Mouse (Mus musculus) forebrain, embryonic 11.5 days (tissue): ENCODE data around the gene Nrp2. TPM values are rescaled to one million over a fixed set of nuclear protein-coding genes. Genes with fewer than 3 reads are reported as not detected.

ENCODE experiments used
- ATAC-seq: fragments of 200-750 bp; cut with Nextera tagmentation; replicated peaks from 2 replicates; pipeline ENCODE4 v1.8.0; 2017; ENCODE audit warnings: moderate TSS enrichment; ENCODE audit not compliant: low FRiP score
- DNase-seq: peaks from one replicate; pipeline ENCODE4 v3.0.0-alpha.2; 2017; ENCODE audit warnings: low spot score
- H3K27ac ChIP-seq: fragments of 300-500 bp; sonication (generic); 2 replicates; pipeline ENCODE4 v1.5.1; 2014; ENCODE audit warnings: low read depth, low read length
- H3K27me3 ChIP-seq: fragments of 300-500 bp; sonication (generic); 2 replicates; pipeline ENCODE4 v1.6.1; 2014; ENCODE audit warnings: mild to moderate bottlenecking, low read length, mixed read lengths; ENCODE audit not compliant: control insufficient read depth, insufficient read depth
- H3K36me3 ChIP-seq: fragments of 300-500 bp; sonication (generic); 2 replicates; pipeline ENCODE4 v1.6.1; 2014; ENCODE audit warnings: mild to moderate bottlenecking, low read length, moderate library complexity, mixed read lengths; ENCODE audit not compliant: control insufficient read depth, insufficient read depth
- H3K4me1 ChIP-seq: fragments of 300-500 bp; sonication (generic); replicated peaks from 2 replicates; pipeline ENCODE4 v1.6.1; 2014; ENCODE audit warnings: low read length, mixed read lengths; ENCODE audit not compliant: control insufficient read depth, insufficient read depth
- H3K4me2 ChIP-seq: fragments of 300-500 bp; sonication (generic); 2 replicates; pipeline ENCODE4 v1.6.1; 2014; ENCODE audit warnings: low read depth, mild to moderate bottlenecking, low read length, moderate library complexity, mixed read lengths; ENCODE audit not compliant: severe bottlenecking
- H3K4me3 ChIP-seq: fragments of 300-500 bp; sonication (generic); 2 replicates; pipeline ENCODE4 v1.5.1; 2014; ENCODE audit warnings: low read depth, low read length
- H3K9ac ChIP-seq: fragments of 300-500 bp; sonication (generic); 2 replicates; pipeline ENCODE4 v1.6.1; 2014; ENCODE audit warnings: low read length
- H3K9me3 ChIP-seq: fragments of 300-500 bp; sonication (generic); 2 replicates; pipeline ENCODE4 v1.6.1; 2016; ENCODE audit warnings: low read length, mixed read lengths; ENCODE audit not compliant: control insufficient read depth
- WGBS: fragments of 180-500 bp; shearing (Covaris S2); extraction: QIAGEN DNeasy Blood & Tissue Kit; methylation state at CpG from one replicate; pipeline ENCODE4 v1.1.7; 2014; 5-methylcytosine and 5-hydroxymethylcytosine counted together
- polyA plus RNA-seq: library from polyadenylated mRNA; unstranded; fragments of >200 nt; fragmentation: Nextera tagmentation; extraction: Ambion mirVana; gene quantifications from 2 replicates; pipeline ENCODE4 v1.2.1, GENCODE M21; 2014

The Nrp2 gene
- polyA plus RNA-seq, 1 experiment from 2014 or later: 20.7 TPM

DNA sequence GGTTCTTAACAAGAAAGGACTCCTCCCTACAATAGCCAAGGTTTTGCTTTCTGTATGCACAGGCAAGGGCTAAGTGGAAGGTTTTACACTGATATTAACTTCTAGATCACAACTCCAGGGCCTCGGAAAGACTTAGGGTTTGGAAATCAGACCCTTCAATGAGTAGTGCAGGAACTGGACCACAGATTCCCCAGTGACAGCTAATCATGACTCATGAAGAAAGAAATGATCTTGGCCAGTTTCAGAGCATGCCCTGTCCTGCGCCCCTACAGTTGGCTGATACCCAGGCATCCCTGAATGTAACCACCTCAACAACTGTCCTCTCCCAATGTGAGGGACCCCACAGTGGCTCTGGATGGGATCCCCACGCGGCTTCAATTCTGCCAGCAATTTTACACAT, 60.7 kb downstream of the Nrp2 start:
- Histone ChIP-seq H3K36me3 (no peaks in the 10 kb centered on the region), H3K4me2 (no peak overlapping the region), H3K9me3 (no peaks in the 10 kb centered on the region), H3K27ac (no peak overlapping the region), H3K9ac (no peak overlapping the region), H3K27me3 (no peaks in the 10 kb centered on the region), H3K4me1 (no peaks in the 10 kb centered on the region), H3K4me3 (no peak overlapping the region)
- ATAC-seq (no peak), DNase-seq (no peak)
- 87% methylated on average over 4 of the region's 4 CpGs for WGBS

DNA sequence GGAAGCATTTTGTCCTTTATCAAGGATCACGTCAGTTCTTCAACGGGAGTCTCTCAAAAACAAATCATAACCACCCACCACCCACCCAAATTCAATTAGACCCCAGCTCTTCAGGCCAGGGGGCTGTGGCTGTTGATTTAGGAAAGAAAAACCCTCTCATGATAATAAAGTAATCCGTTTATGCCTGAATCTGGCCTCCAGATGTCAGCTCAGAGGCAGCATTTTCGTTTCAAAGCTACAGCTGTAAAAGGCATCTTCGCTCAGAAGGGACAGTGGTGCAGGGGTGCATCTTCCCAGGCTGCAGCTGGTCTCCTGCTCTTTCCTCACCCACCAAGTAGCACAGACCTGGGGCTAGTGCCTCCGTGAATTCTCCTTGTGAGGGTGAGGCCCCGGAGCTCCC, 62.1 kb downstream of the Nrp2 start:
- H3K36me3 ChIP-seq: no peaks in the 10 kb centered on the region
- H3K9me3 ChIP-seq: no peaks in the 10 kb centered on the region
- H3K4me2 ChIP-seq: no peak overlapping the region
- no peaks in the 10 kb centered on the region for H3K4me1 ChIP-seq
- WGBS: 72% methylated on average over 7 of the region's 7 CpGs
- no peaks in the 10 kb centered on the region for H3K27me3 ChIP-seq
- DNase-seq (no peak), ATAC-seq (no peak)
- H3K9ac ChIP-seq: no peak overlapping the region
- no peak overlapping the region for H3K27ac ChIP-seq
- no peak overlapping the region for H3K4me3 ChIP-seq

DNA sequence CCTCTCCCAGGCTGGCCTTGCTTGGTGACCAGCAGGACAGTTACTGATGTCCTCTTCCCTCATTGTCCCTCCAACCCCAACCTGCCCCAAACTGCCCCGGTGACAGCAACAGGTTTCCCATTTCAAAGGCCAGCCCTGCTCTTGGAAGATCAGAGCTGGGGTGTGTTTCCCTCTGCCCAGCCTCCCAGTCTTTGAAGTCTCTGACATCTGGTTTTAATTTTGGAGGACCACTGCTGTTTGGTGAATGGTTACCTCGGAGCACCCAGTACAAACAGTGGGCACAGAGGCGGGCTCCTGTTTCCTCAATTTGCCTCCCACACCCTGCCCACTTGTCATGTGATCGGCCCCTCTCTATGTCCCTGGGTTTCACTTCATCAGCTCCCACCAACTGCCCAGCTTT, 63.7 kb downstream of the Nrp2 start:
- 52% methylated on average over 4 of the region's 4 CpGs for WGBS
- Histone ChIP-seq H3K4me1 (no peaks in the 10 kb centered on the region), H3K4me3 (no peak overlapping the region), H3K4me2 (no peak overlapping the region), H3K9me3 (no peaks in the 10 kb centered on the region), H3K27ac (no peak overlapping the region), H3K9ac (no peak overlapping the region), H3K36me3 (no peaks in the 10 kb centered on the region), H3K27me3 (no peaks in the 10 kb centered on the region)
- ATAC-seq (no peak), DNase-seq (no peak)

DNA sequence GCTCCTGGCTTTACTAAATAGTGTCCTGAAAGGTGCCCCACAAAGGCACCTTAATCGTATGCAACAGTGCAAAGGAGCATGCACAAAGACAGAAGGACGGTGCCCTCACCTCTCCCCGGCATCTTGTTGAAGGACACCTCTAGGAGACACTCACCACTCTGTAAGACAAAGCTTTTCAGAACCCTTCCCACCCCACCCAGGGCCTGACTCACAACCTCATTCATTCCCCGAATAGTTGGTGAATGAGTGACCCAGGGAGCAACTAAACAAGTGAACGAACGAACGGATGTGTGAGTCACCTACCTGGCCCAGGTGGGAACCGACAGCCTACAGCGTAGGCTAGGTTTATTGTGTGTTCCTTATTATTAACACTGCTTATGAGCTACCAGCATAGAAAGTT, 64.5 kb downstream of the Nrp2 start:
- Histone ChIP-seq H3K27me3 (no peaks in the 10 kb centered on the region), H3K9me3 (no peaks in the 10 kb centered on the region), H3K9ac (no peak overlapping the region), H3K4me2 (no peak overlapping the region), H3K4me1 (no peaks in the 10 kb centered on the region), H3K4me3 (no peak overlapping the region), H3K36me3 (no peaks in the 10 kb centered on the region), H3K27ac (no peak overlapping the region)
- ATAC-seq (no peak), DNase-seq (no peak)
- 74% methylated on average over 9 of the region's 9 CpGs for WGBS

DNA sequence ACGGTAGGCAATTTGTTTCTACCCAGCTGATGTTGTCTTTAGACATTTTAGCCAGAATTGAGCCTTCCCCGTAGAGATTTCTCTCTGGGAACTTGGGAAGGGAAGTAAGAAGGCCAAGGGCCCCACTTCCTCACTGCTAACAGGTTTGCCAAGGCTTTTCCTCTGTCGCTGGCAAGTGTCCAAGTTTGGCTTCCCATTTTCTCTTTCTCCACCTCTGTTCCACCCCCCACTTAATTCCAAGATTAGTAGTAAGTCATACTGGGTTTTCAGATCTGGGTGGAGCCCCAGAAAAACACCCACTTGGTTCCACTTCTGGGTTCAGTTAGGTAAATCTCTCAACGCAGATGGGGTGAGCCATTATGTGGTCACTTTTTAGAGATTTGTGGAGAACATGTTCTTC, 67.5 kb downstream of the Nrp2 start:
- Histone ChIP-seq H3K4me1 (0 out of 2 replicates have a peak, but pooled peaks cover 4% of the 10 kb centered on the region), H3K9ac (no peak overlapping the region), H3K36me3 (no peaks in the 10 kb centered on the region), H3K27ac (no peak overlapping the region), H3K4me3 (no peak overlapping the region), H3K27me3 (no peaks in the 10 kb centered on the region), H3K4me2 (no peak overlapping the region), H3K9me3 (no peaks in the 10 kb centered on the region)
- WGBS: 85% methylated on average over 4 of the region's 4 CpGs
- ATAC-seq: no peak
- DNase-seq: no peak

DNA sequence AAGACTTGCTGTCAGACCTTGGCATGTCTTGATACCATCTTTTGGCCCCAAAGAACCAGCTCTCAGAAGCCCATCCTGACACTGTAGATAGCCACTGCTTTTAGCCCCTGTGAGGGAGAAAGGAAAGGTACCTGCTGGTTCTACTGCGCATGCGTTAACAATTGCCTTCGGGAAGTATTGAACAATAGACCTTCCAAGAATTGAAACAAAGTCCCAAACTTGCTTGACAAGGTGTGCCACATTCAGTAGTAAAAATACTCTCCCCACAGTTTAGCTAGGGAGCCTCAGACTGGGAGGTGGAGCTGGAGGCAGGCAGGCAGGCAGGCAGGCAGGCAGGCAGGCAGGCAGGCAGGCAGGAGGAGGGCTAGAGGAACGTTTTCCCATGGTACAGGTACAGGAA, 69.3 kb downstream of the Nrp2 start:
- 82% methylated on average over 4 of the region's 4 CpGs for WGBS
- Histone ChIP-seq H3K9ac (no peak overlapping the region), H3K27me3 (no peaks in the 10 kb centered on the region), H3K27ac (no peak overlapping the region), H3K9me3 (no peaks in the 10 kb centered on the region), H3K36me3 (no peaks in the 10 kb centered on the region), H3K4me3 (no peak overlapping the region), H3K4me2 (no peak overlapping the region), H3K4me1 (0 out of 2 replicates have a peak, but pooled peaks cover 4% of the 10 kb centered on the region)
- ATAC-seq: no peak
- DNase-seq: no peak

DNA sequence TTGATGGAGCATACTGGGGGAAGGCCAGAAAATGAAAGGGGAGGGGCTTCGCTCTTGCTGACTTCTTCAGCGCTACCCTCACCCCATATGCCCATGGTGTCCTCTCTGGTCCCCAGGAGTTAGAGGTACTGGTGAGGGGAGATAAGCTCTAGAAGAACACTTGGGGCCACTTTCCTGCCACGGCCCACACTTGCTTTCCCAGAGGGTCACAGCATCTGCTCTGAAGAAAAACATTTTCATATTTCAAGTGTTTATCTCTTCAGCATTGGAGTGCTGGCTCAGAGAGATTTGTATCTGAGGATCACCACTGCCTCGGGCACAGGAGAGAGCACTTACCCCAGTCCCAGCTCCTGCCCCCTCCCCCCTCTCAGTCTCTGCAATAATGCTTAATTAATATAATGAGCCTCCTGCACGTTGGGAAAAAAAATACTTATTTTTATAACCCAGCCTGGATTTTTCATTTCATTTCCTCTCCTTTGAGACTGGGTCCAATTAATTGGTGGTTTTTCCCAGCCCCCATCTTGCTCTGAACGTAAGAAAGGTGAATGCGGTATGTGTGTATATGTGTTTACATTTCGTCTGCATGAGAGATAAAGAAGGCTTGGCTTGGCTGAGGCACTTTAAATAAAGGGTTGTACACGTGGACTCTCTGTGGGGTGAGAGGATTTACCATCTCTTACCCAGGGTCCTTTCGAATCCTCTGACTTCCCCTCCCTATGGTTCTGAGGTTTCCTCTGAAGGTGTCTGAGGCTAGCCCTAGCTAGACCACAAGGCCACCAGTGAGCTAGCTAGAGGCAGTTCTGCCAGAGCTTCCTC, 70.2 kb downstream of the Nrp2 start:
- Histone ChIP-seq H3K9me3 (no peaks in the 10 kb centered on the region), H3K4me3 (no peak overlapping the region), H3K27me3 (no peaks in the 10 kb centered on the region), H3K27ac (no peak overlapping the region), H3K9ac (no peak overlapping the region), H3K4me2 (no peak overlapping the region), H3K4me1 (0 out of 2 replicates have a peak, but pooled peaks cover 4% of the 10 kb centered on the region), H3K36me3 (no peaks in the 10 kb centered on the region)
- ATAC-seq (no peak), DNase-seq (no peak)
- 78% methylated on average over 10 of the region's 10 CpGs for WGBS

DNA sequence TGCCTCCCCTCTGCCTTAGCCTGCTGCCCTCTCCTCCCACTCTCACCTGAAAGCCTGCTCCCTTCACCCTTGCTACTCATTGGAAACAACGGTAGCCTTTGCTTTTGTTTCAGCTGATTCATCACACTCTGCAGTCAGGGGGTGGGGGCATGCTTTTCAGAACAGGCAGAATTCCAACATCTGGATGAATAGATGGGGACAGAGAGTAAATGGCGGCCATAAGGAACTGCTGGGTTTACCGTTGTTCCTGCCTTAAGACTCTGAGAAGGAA, 70.8 kb downstream of the Nrp2 start:
- Histone ChIP-seq H3K36me3 (no peaks in the 10 kb centered on the region), H3K9ac (no peak overlapping the region), H3K4me2 (no peak overlapping the region), H3K27ac (no peak overlapping the region), H3K9me3 (no peaks in the 10 kb centered on the region), H3K27me3 (no peaks in the 10 kb centered on the region), H3K4me1 (0 out of 2 replicates have a peak, but pooled peaks cover 4% of the 10 kb centered on the region), H3K4me3 (no peak overlapping the region)
- no peak for DNase-seq
- ATAC-seq: no peak
- 68% methylated on average over 3 of the region's 3 CpGs for WGBS
